Mouse (Mus musculus) testis, adult 2 months (tissue): ENCODE results near the gene Fam92b. TPM values are rescaled to one million over a fixed set of nuclear protein-coding genes. Genes with fewer than 3 reads are reported as not detected.

Source experiments
- H3K27ac ChIP-seq: fragments of 200-500 bp; 2 replicates; pipeline ENCODE4 v1.5.1; 2012; ENCODE audit warnings: low read depth, low read length; ENCODE audit not compliant: control insufficient read depth, insufficient read depth
- H3K27me3 ChIP-seq: fragments of 200-500 bp; 2 replicates; pipeline ENCODE4 v1.6.1; 2012; ENCODE audit warnings: mild to moderate bottlenecking, low read length, moderate library complexity; ENCODE audit not compliant: control insufficient read depth, insufficient read depth
- H3K36me3 ChIP-seq: fragments of 200-500 bp; 2 replicates; pipeline ENCODE4 v1.6.1; 2012; ENCODE audit warnings: mild to moderate bottlenecking, low read length; ENCODE audit not compliant: control insufficient read depth, insufficient read depth
- H3K4me1 ChIP-seq: fragments of 200-500 bp; 2 replicates; pipeline ENCODE4 v1.6.1; 2012; ENCODE audit warnings: low read length; ENCODE audit not compliant: control insufficient read depth, insufficient read depth
- H3K4me3 ChIP-seq: fragments of 200-500 bp; 2 replicates; pipeline ENCODE4 v1.5.1; 2012; ENCODE audit warnings: low read depth, mild to moderate bottlenecking, low read length, moderate library complexity, mixed read lengths; ENCODE audit not compliant: control insufficient read depth
- CTCF ChIP-seq: fragments of 200-500 bp; IDR thresholded peaks from 2 replicates; pipeline ENCODE4 v1.5.1; 2012; ENCODE audit warnings: low read depth, mild to moderate bottlenecking, inconsistent platforms, low read length, moderate library complexity; ENCODE audit not compliant: control insufficient read depth, insufficient read depth, insufficient replicate concordance
- POLR2A ChIP-seq: fragments of 200-500 bp; IDR thresholded peaks from 2 replicates; pipeline ENCODE4 v1.6.1; 2012; ENCODE audit warnings: low read depth, mild to moderate bottlenecking, inconsistent platforms, low read length, moderate library complexity; ENCODE audit not compliant: control insufficient read depth
- polyA plus RNA-seq: library from polyadenylated mRNA; depleted of rRNA; stranded (reverse); fragments of >200 nt; gene quantifications from 2 replicates; pipeline ENCODE4 v1.2.3, GENCODE M21; 2012; rRNA removed

Fam92b gene
- 10.1 and 10.9 TPM in 2 replicates for polyA plus RNA-seq

GRCm38 (mm10) chr8:120177318-120178123 is at the start of gene Fam92b:
Fam92b (minus strand) TSS chr8:120177466.
- Histone ChIP-seq H3K36me3 (no peaks in the 10 kb centered on the region), H3K4me3 (peak within 1 kb of the TSS; percentile 80), H3K27ac (no peak within 1 kb of the TSS), H3K4me1 (peaks cover 18% of the 10 kb centered on the region), H3K27me3 (no peaks in the 10 kb centered on the region)
- no peak for TF ChIP-seq CTCF
- TF ChIP-seq POLR2A, result peak; percentile 23; the same call in 1 of the 2 replicates

GRCm38 (mm10) chr8:120225421-120226151 is 48.3 kb upstream of the Fam92b start:
- no peaks in the 10 kb centered on the region for H3K36me3 ChIP-seq
- no peaks in the 10 kb centered on the region for H3K27me3 ChIP-seq
- no peak overlapping the region for H3K4me3 ChIP-seq
- 0 out of 2 replicates have a peak overlapping the region, but pooled peaks have one; percentile 9 for H3K27ac ChIP-seq
- peaks cover 12% of the 10 kb centered on the region for H3K4me1 ChIP-seq
- TF ChIP-seq POLR2A (no peak), CTCF (no peak)

- no peak overlapping the region for H3K4me3 ChIP-seq
- H3K36me3 ChIP-seq, result no peaks in the 10 kb centered on the region
- peaks cover 10% of the 10 kb centered on the region for H3K4me1 ChIP-seq
- TF ChIP-seq CTCF (no peak), POLR2A (no peak)
- no peak overlapping the region for H3K27ac ChIP-seq
- no peaks in the 10 kb centered on the region for H3K27me3 ChIP-seq
These were observed 47.5 kb upstream of the Fam92b start for GRCm38 (mm10) chr8:120224521-120225420.

GRCm38 (mm10) chr8:120222548-120222947 is 45.3 kb upstream of the Fam92b start:
- Histone ChIP-seq H3K27me3 (no peaks in the 10 kb centered on the region), H3K4me1 (peaks cover 3% of the 10 kb centered on the region; the same call in 1 of the 2 replicates), H3K4me3 (no peak overlapping the region), H3K27ac (no peak overlapping the region), H3K36me3 (no peaks in the 10 kb centered on the region)
- no peak for TF ChIP-seq POLR2A
- TF ChIP-seq CTCF, result no peak

GRCm38 (mm10) chr8:120216855-120217830 is 39.9 kb upstream of the Fam92b start:
- Histone ChIP-seq H3K4me1 (peaks cover 2% of the 10 kb centered on the region), H3K4me3 (no peak overlapping the region), H3K27ac (no peak overlapping the region), H3K27me3 (no peaks in the 10 kb centered on the region), H3K36me3 (no peaks in the 10 kb centered on the region)
- TF ChIP-seq CTCF, result no peak
- no peak for TF ChIP-seq POLR2A

GRCm38 (mm10) chr8:120215416-120216141 is 38.3 kb upstream of the Fam92b start:
- Histone ChIP-seq H3K4me3 (no peak overlapping the region), H3K27ac (no peak overlapping the region), H3K27me3 (no peaks in the 10 kb centered on the region), H3K36me3 (no peaks in the 10 kb centered on the region), H3K4me1 (peaks cover 2% of the 10 kb centered on the region)
- TF ChIP-seq CTCF, result no peak
- no peak for TF ChIP-seq POLR2A
